Mouse (Mus musculus) embryonic facial prominence, embryonic 14.5 days (tissue): Measurements from ENCODE around the gene Pi16. TPM values are rescaled to one million over a fixed set of nuclear protein-coding genes. Genes with fewer than 3 reads are reported as not detected.

Experiments used
- ATAC-seq: fragments of 200-750 bp; cut with Nextera tagmentation; 2 replicates; pipeline ENCODE4 v1.8.0; 2017; ENCODE audit warnings: low read depth, moderate number of reproducible peaks, moderate TSS enrichment
- DNase-seq: peaks from one replicate; pipeline ENCODE4 v3.0.0-alpha.2; 2015; ENCODE audit warnings: low spot score
- H3K27ac ChIP-seq: fragments of 300-500 bp; sonication (generic); replicated peaks from 2 replicates; pipeline ENCODE4 v1.5.1; 2014; ENCODE audit warnings: low read depth, mild to moderate bottlenecking, low read length, moderate library complexity
- H3K27me3 ChIP-seq: fragments of 300-500 bp; sonication (generic); replicated peaks from 2 replicates; pipeline ENCODE4 v1.6.1; 2014; ENCODE audit warnings: low read length; ENCODE audit not compliant: control insufficient read depth, insufficient read depth
- H3K36me3 ChIP-seq: fragments of 300-500 bp; sonication (generic); 2 replicates; pipeline ENCODE4 v1.6.1; 2014; ENCODE audit warnings: low read length, mixed read lengths; ENCODE audit not compliant: control insufficient read depth, insufficient read depth
- H3K4me1 ChIP-seq: fragments of 300-500 bp; sonication (generic); 2 replicates; pipeline ENCODE4 v1.6.1; 2014; ENCODE audit warnings: antibody characterized with exemption, low read length; ENCODE audit not compliant: control insufficient read depth, insufficient read depth
- H3K4me2 ChIP-seq: fragments of 300-500 bp; sonication (generic); 2 replicates; pipeline ENCODE4 v1.6.1; 2014; ENCODE audit warnings: low read depth, mild to moderate bottlenecking, low read length, moderate library complexity, mixed read lengths
- H3K4me3 ChIP-seq: fragments of 300-500 bp; sonication (generic); 2 replicates; pipeline ENCODE4 v1.5.1; 2014; ENCODE audit warnings: low read depth, mild to moderate bottlenecking, low read length
- H3K9ac ChIP-seq: fragments of 300-500 bp; sonication (generic); 2 replicates; pipeline ENCODE4 v1.6.1; 2014; ENCODE audit warnings: low read depth, mild to moderate bottlenecking, low read length, moderate library complexity, mixed read lengths
- H3K9me3 ChIP-seq: fragments of 300-500 bp; sonication (generic); 2 replicates; pipeline ENCODE4 v1.6.1; 2016; ENCODE audit warnings: low read length; ENCODE audit not compliant: control insufficient read depth
- WGBS: fragments of 180-500 bp; shearing (Covaris S2); extraction: QIAGEN DNeasy Blood & Tissue Kit; methylation state at CpG from one replicate; pipeline ENCODE4 v1.1.7; 2014; 5-methylcytosine and 5-hydroxymethylcytosine counted together
- polyA plus RNA-seq: library from polyadenylated mRNA; unstranded; fragments of >200 nt; fragmentation: Nextera tagmentation; extraction: Ambion mirVana; gene quantifications from 2 replicates; pipeline ENCODE4 v1.2.1, GENCODE M21; 2014

Pi16 gene
- polyA plus RNA-seq, 1 experiment from 2014 or later = 3.0 TPM

- no peaks in the 10 kb centered on the region for H3K27me3 ChIP-seq
- no peaks in the 10 kb centered on the region for H3K9me3 ChIP-seq
- peak; percentile 30 for ATAC-seq
- H3K4me2 ChIP-seq = peak overlapping the region; percentile 28; the same call in 1 of the 2 replicates
- H3K36me3 ChIP-seq = peaks cover 68% of the 10 kb centered on the region
- peak overlapping the region; percentile 86 for H3K27ac ChIP-seq
- DNase-seq = peak; percentile 57
- peak overlapping the region; percentile 45 for H3K9ac ChIP-seq
- H3K4me3 ChIP-seq = no peak overlapping the region
- H3K4me1 ChIP-seq = peaks cover 21% of the 10 kb centered on the region
- 10% methylated on average over 8 of the region's 9 CpGs for WGBS
These were observed 24.1 kb downstream of the Pi16 start for GRCm38 (mm10) chr17:29341591-29342003.

DNA sequence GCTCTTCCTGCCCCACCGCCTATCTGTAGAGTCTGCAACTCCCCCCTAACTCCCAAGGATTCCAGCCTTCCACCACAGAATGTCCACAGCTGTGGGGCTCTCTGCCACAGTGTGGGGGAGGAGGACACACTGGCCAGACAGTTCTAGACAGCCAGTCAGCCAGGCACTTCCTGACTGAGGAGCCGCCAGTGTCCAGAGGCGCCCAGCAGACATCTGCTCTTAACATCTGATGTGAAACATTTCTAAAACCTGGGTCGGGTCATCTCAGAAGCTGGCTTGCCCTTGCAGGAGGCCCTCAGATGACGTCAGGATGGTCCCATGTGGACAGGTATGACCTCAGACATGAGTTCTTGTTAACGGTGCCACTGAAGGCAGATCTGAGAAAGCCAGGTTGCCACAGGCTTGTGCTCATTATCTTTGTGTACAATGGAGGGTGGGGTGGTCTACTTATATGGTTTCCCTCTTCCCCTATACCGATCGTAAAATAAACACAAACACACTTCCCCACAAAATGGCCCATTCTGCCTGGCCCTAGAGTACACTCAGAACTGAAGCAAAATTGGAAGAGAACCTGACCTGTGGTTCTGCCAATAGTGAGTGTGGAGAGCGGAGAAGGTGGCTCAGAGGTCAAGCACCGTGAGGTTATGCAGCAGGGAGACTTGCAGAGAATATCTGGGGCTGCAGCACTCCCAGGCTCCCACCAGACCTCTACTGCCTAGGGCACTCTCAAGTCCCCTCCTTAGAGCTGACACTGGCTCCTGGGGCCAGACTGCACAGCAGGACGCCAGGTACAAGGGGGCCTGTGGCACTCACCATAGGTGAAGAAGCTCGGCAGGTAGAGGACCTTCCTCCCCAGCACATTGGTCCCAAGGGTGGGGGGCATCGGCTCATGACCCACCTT, 24.8 kb downstream of the Pi16 start:
- Histone ChIP-seq H3K27ac (peak overlapping the region; percentile 86), H3K9me3 (no peaks in the 10 kb centered on the region), H3K4me3 (no peak overlapping the region), H3K4me1 (peaks cover 21% of the 10 kb centered on the region), H3K4me2 (no peak overlapping the region; the same call in 1 of the 2 replicates), H3K36me3 (peaks cover 61% of the 10 kb centered on the region), H3K9ac (peak overlapping the region; percentile 45), H3K27me3 (no peaks in the 10 kb centered on the region)
- DNase-seq (peak; percentile 75), ATAC-seq (peak; percentile 64)
- WGBS = 43% methylated on average over 13 of the region's 13 CpGs

DNA sequence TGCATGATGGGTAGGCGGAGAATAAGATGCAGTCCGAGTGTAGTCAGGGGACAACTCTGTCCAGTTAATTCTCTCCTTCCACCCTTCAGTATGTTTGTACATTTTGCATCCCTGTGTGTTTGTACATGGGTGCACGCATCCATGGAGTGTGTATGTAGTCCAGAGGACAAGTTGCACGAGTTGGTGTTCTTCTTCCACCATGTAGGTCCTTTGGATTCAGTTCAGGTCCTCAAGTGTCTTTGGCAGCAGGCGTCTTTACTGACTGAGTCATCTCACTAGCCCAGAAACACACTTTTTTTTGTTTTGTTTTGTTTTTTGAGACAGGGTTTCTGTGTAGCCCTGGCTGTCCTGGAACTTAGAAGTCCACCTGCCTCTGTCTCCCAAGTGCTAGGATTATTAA, 25.8 kb downstream of the Pi16 start:
- no peak overlapping the region for H3K4me2 ChIP-seq
- H3K4me3 ChIP-seq = no peak overlapping the region
- peaks cover 24% of the 10 kb centered on the region for H3K4me1 ChIP-seq
- no peak for DNase-seq
- H3K36me3 ChIP-seq = peaks cover 53% of the 10 kb centered on the region; the same call in 1 of the 2 replicates
- H3K9ac ChIP-seq = no peak overlapping the region
- no peak for ATAC-seq
- no peaks in the 10 kb centered on the region for H3K9me3 ChIP-seq
- no peak overlapping the region for H3K27ac ChIP-seq
- WGBS = 86% methylated on average over 5 of the region's 5 CpGs
- H3K27me3 ChIP-seq = no peaks in the 10 kb centered on the region

DNA sequence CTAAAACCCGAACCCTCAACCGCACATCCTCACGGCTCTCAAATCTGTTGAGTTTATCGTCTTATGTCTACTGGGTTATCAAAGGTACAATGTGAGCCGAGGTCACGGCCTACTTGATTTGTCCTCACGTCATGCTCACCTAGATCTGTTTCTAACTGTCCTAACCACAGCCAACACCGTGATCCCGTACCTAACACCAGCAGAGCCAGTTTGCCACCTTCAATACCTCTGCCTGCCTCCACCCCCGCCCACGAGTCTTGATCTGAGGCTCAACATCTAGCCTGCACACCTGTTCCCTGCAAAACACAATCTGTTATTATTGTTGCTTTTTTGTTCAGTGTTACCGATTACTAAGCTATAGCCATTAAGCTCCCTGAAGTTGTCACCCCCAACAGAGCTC, 27.8 kb downstream of the Pi16 start:
- Histone ChIP-seq H3K9me3 (no peaks in the 10 kb centered on the region), H3K27me3 (no peaks in the 10 kb centered on the region), H3K4me3 (no peak overlapping the region), H3K4me2 (peak overlapping the region; percentile 52; the same call in 1 of the 2 replicates), H3K9ac (no peak overlapping the region), H3K27ac (no peak overlapping the region), H3K4me1 (peaks cover 27% of the 10 kb centered on the region), H3K36me3 (peaks cover 35% of the 10 kb centered on the region; the same call in 1 of the 2 replicates)
- ATAC-seq = no peak
- no peak for DNase-seq
- 92% methylated on average over 12 of the region's 12 CpGs for WGBS

- Histone ChIP-seq H3K27me3 (no peaks in the 10 kb centered on the region), H3K9ac (peak overlapping the region; percentile 92), H3K4me2 (peak overlapping the region; percentile 52), H3K36me3 (0 out of 2 replicates have a peak, but pooled peaks cover 29% of the 10 kb centered on the region), H3K4me1 (peaks cover 16% of the 10 kb centered on the region), H3K27ac (peak overlapping the region; percentile 93), H3K9me3 (no peaks in the 10 kb centered on the region), H3K4me3 (peak overlapping the region; percentile 95)
- ATAC-seq (no peak), DNase-seq (peak; percentile 83)
- 4% methylated on average over 11 of the region's 11 CpGs for WGBS
These were observed 29.1 kb downstream of the Pi16 start for GRCm38 (mm10) chr17:29346496-29347125.

DNA sequence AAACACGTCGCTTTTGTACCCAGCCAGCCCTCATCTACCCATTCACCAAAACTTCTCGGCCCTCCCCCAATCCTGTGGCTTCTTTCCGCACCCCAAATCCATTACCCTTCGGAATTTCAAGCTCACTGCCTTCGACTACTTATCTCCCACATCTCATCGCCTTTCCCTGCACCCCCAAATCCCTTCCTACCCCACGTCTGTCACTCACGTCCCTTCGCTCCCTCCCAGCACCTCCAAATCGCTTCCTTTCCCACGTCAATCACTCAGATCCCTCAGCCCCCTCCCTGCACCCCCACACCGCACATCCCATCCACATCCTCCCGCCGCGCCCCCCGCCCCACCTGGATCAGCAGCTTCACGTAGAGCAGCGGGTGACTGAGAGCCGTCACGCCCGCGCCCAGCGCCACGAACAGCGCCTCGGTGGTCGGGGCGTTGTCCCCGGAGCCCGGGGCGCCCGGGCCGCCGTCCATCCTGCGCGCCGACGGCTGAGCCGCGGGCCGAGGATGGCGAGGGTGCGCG, 29.7 kb downstream of the Pi16 start:
- DNase-seq (peak; percentile 47), ATAC-seq (peak; percentile 31)
- Histone ChIP-seq H3K4me1 (peaks cover 11% of the 10 kb centered on the region), H3K4me2 (peak overlapping the region; percentile 52), H3K9me3 (no peaks in the 10 kb centered on the region), H3K27me3 (no peaks in the 10 kb centered on the region), H3K9ac (peak overlapping the region; percentile 92), H3K4me3 (peak overlapping the region; percentile 95), H3K27ac (peak overlapping the region; percentile 93), H3K36me3 (0 out of 2 replicates have a peak, but pooled peaks cover 26% of the 10 kb centered on the region)
- WGBS = under 1% methylated on average over 31 of the region's 45 CpGs

DNA sequence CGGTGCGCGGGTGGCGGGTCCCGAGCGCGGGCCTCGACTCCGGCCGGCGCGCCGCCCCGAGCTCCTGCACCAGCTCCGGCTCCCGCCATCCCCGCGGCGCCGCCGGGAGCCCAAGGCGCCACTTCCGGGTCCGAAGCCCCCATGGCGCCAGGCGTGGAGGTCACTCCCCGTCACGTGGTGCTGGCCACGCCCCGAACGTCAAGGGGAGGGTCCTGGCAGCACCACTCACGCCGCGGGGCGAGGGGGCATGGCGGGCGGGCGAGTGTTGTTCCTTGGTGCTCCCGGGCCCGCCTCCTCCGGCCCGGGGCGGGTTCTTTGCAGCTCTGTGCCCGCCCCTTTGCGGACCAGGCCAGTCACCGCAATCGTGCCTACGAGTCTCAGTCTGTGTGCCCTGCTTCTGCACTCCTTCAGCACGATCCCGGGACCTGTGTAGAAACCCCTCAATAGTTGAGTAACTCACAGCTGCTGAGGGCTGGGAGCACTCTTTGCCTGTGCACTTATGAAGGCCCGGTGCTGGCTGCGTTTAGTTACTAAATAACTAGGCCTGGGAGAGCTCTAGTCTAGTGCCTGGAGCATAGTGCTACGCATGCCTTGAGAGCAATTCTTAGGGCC, 30.3 kb downstream of the Pi16 start, which contains the start of gene Mtch1:
Gene Mtch1, minus strand, starts transcription at position 290 of the 612 bp plus-strand sequence.
- peak; percentile 97 for ATAC-seq
- Histone ChIP-seq H3K9ac (peak within 1 kb of the TSS; percentile 92), H3K4me3 (peak within 1 kb of the TSS; percentile 95), H3K9me3 (no peaks in the 10 kb centered on the region), H3K4me1 (0 out of 2 replicates have a peak, but pooled peaks cover 6% of the 10 kb centered on the region), H3K36me3 (0 out of 2 replicates have a peak, but pooled peaks cover 21% of the 10 kb centered on the region), H3K27me3 (no peaks in the 10 kb centered on the region), H3K27ac (peak within 1 kb of the TSS; percentile 93), H3K4me2 (peak within 1 kb of the TSS; percentile 52)
- DNase-seq = peak; percentile 99
- WGBS = 3% methylated on average over 29 of the region's 53 CpGs

DNA sequence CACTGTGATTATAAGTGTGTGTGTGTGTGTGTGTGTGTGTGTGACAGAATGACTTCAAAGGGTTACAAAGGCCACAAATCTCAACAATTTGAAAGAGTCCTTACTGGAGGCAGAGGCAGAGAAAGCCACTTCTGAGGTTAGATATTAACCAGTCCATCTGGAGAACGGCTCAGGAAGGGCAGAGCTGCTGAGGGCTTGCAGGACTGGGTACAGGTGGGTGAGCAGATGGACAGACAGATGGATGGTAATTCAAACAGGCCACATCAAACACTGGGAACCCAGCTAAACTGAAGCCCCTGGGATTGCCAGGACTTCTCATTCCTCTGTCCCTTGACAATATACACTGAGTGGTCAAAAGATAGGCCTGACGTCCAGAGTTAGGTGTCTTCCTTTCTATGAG, 31.5 kb downstream of the Pi16 start:
- H3K9ac ChIP-seq = no peak overlapping the region
- 0 out of 2 replicates have a peak, but pooled peaks cover 9% of the 10 kb centered on the region for H3K36me3 ChIP-seq
- H3K27ac ChIP-seq = no peak overlapping the region
- no peak for DNase-seq
- no peak overlapping the region for H3K4me2 ChIP-seq
- no peak for ATAC-seq
- H3K4me3 ChIP-seq = no peak overlapping the region
- no peaks in the 10 kb centered on the region for H3K27me3 ChIP-seq
- H3K9me3 ChIP-seq = no peaks in the 10 kb centered on the region
- 0 out of 2 replicates have a peak, but pooled peaks cover 6% of the 10 kb centered on the region for H3K4me1 ChIP-seq
- 80% methylated on average over 2 of the region's 2 CpGs for WGBS
